Mouse (Mus musculus) cerebellum, adult 11 months (tissue): ENCODE results near the gene Nol7.

Experiments
- DNase-seq: peaks from one replicate; pipeline ENCODE4 v3.0.0; 2022

The Nol7 gene

GRCm38 (mm10) chr13:43433395-43433794 is 35.2 kb downstream of the Nol7 start:
- no peak for DNase-seq

- DNase-seq, result no peak
Observed at GRCm38 (mm10) chr13:43440376-43440775, 42.2 kb downstream of the Nol7 start.

- DNase-seq, result no peak
Observed at GRCm38 (mm10) chr13:43442551-43442950, 44.4 kb downstream of the Nol7 start.

GRCm38 (mm10) chr13:43443706-43444105 is 45.5 kb downstream of the Nol7 start:
- no peak for DNase-seq

GRCm38 (mm10) chr13:43444717-43445116 is 46.5 kb downstream of the Nol7 start:
- DNase-seq, result no peak

GRCm38 (mm10) chr13:43445754-43446153 is 47.6 kb downstream of the Nol7 start:
- no peak for DNase-seq

GRCm38 (mm10) chr13:43447721-43448120 is 49.5 kb downstream of the Nol7 start:
- DNase-seq, result no peak

- no peak for DNase-seq
Observed at GRCm38 (mm10) chr13:43450686-43451085, 52.5 kb downstream of the Nol7 start.

- DNase-seq, result no peak
Observed at GRCm38 (mm10) chr13:43452177-43452576, 54.0 kb downstream of the Nol7 start.

GRCm38 (mm10) chr13:43452843-43453605 is 54.8 kb downstream of the Nol7 start:
- no peak for DNase-seq

- DNase-seq, result no peak
Observed at GRCm38 (mm10) chr13:43454431-43454830, 56.2 kb downstream of the Nol7 start.
